Mouse (Mus musculus) olfactory bulb, adult 2 months (tissue): ENCODE data around the gene Plek.

Experiments
- CTCF ChIP-seq: fragments of 200-500 bp; IDR thresholded peaks from 2 replicates; pipeline ENCODE4 v1.5.1; 2012; ENCODE audit warnings: low read depth, mild to moderate bottlenecking, low read length, moderate library complexity; ENCODE audit not compliant: insufficient read depth
- POLR2A ChIP-seq: fragments of 200-500 bp; IDR thresholded peaks from 2 replicates; pipeline ENCODE4 v1.6.1; 2012; ENCODE audit warnings: mild to moderate bottlenecking, low read depth, low read length, moderate library complexity; ENCODE audit not compliant: insufficient read depth

GRCm38 (mm10) chr11:17023206-17023605 is 29.0 kb downstream of the Plek start:
- TF ChIP-seq CTCF = no peak
- no peak for TF ChIP-seq POLR2A
